Mouse (Mus musculus): ENCODE measurements around the gene Mymk.

Gene Mymk

GRCm38 (mm10) chr2:27079152-27079584, 7.2 kb upstream of the Mymk start, which contains the start of gene Adamtsl2:
Gene Adamtsl2 (plus strand): TSS chr2:27079379.
- peak; percentile 75 for DNase-seq (ENCODE audit: low spot score)

GRCm38 (mm10) chr2:27078312-27078711, 6.3 kb upstream of the Mymk start:
- DNase-seq (ENCODE audit: low spot score) = no peak

- peak; percentile 33 for DNase-seq (ENCODE audit: low spot score)
Observed at GRCm38 (mm10) chr2:27077655-27078244, 5.8 kb upstream of the Mymk start.

GRCm38 (mm10) chr2:27075485-27075884, 3.5 kb upstream of the Mymk start:
- DNase-seq (ENCODE audit: low spot score) = peak; percentile 72

GRCm38 (mm10) chr2:27074804-27075203, 2.8 kb upstream of the Mymk start:
- no peak for DNase-seq (ENCODE audit: low spot score)

- DNase-seq (ENCODE audit: low spot score) = no peak
Observed at GRCm38 (mm10) chr2:27073407-27073806, 1.4 kb upstream of the Mymk start.

GRCm38 (mm10) chr2:27071137-27071536, 842 bp downstream of the Mymk start:
- no peak for DNase-seq (ENCODE audit: low spot score)

GRCm38 (mm10) chr2:27070247-27070813, 1.6 kb downstream of the Mymk start:
- no peak for DNase-seq (ENCODE audit: low spot score)

GRCm38 (mm10) chr2:27069646-27070045, 2.3 kb downstream of the Mymk start:
- peak; percentile 54 for DNase-seq (ENCODE audit: low spot score)

- DNase-seq (ENCODE audit: low spot score) = peak; percentile 70
Observed at GRCm38 (mm10) chr2:27067996-27068395, 4.0 kb downstream of the Mymk start.

GRCm38 (mm10) chr2:27067124-27067523, 4.9 kb downstream of the Mymk start:
- DNase-seq (ENCODE audit: low spot score) = no peak

- DNase-seq (ENCODE audit: low spot score) = no peak
Observed at GRCm38 (mm10) chr2:27059187-27059586, 12.8 kb downstream of the Mymk start.

GRCm38 (mm10) chr2:27058751-27059150, 13.2 kb downstream of the Mymk start:
- no peak for DNase-seq (ENCODE audit: low spot score)

- DNase-seq (ENCODE audit: low spot score) = no peak
Observed at GRCm38 (mm10) chr2:27058251-27058650, 13.7 kb downstream of the Mymk start.

GRCm38 (mm10) chr2:27049408-27049807, 22.6 kb downstream of the Mymk start:
- no peak for DNase-seq (ENCODE audit: low spot score)

- DNase-seq (ENCODE audit: low spot score) = no peak
Observed at GRCm38 (mm10) chr2:27045979-27046770, 25.8 kb downstream of the Mymk start.

GRCm38 (mm10) chr2:27044641-27045040, 27.3 kb downstream of the Mymk start:
- no peak for DNase-seq (ENCODE audit: low spot score)

GRCm38 (mm10) chr2:27044166-27044565, 27.8 kb downstream of the Mymk start:
- no peak for DNase-seq (ENCODE audit: low spot score)

GRCm38 (mm10) chr2:27043461-27043860, 28.5 kb downstream of the Mymk start:
- DNase-seq (ENCODE audit: low spot score) = peak; percentile 93

- DNase-seq (ENCODE audit: low spot score) = no peak
Observed at GRCm38 (mm10) chr2:27042131-27042844, 29.7 kb downstream of the Mymk start.

- DNase-seq (ENCODE audit: low spot score) = peak; percentile 52
Observed at GRCm38 (mm10) chr2:27039286-27039685, 32.7 kb downstream of the Mymk start.

GRCm38 (mm10) chr2:27038596-27038995, 33.4 kb downstream of the Mymk start:
- DNase-seq (ENCODE audit: low spot score) = peak; percentile 92

Measured in retina, embryonic 14.5 days (tissue).